Mouse (Mus musculus) adrenal gland, postnatal 4 days (tissue): ENCODE data around the gene Lyzl6. TPM values are rescaled to one million over a fixed set of nuclear protein-coding genes. Genes with fewer than 3 reads are reported as not detected.

Experiments
- DNase-seq, 2 experiments: peaks; one replicate each; pipeline ENCODE4 v3.0.0; 2021 to 2022; ENCODE audit warnings: low spot score in 2 of 2, mixed read lengths in 2 of 2
- long read RNA-seq, 2 experiments: library from polyadenylated mRNA; stranded (forward); transcript quantifications; one replicate each; pipeline ENCODE4 v2.0.0; 2021
- total RNA-seq, 2 experiments: library from RNA; stranded (reverse); gene quantifications; 2 replicates each; pipeline ENCODE4 v1.2.3; 2021

The Lyzl6 gene
- total RNA-seq = not detected
- long read RNA-seq, experiment 1 = 0 reads
- long read RNA-seq, experiment 2 = 0 reads

DNA sequence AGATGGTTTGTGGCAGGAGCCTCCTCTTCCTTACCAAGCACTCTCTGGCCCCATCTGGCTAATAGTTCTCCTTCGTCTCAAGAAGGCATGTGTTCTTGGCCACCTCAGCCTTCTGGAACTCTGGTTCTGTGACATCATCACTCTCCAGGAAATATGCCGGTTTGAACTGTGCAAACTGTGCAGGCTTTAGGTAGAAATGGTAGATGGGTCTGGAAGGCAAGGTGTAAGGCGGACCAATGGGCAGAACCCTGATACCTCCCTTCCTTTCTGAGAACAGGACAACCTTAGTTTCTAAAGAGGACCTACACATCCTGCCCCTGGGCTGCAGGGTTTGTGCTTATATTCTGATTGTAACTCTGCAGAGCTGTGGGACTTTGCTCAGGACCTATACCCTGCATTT is at the start of gene Lyzl6:
Gene Lyzl6, minus strand, starts transcription at position 101 of the 400 bp plus-strand sequence.
- DNase-seq = no peak

DNA sequence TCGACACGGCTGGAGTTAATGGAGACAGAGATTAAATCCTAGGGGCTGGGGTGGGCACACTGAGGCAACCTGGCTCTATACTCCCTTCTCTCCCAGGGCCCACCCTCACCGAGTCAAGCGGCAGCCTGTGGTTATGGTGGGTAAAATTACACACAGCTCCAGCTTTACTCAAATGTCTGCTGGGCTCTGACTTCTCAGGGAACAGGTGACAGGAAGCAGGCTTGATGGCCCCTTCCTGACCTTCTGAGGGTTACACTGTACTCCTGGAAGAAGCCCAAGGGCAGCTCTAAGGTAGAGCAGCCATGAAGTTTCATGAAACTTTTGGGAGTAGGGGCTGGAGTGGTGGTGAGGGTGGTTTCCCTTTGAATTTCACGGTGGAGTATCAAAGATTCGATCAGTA is 48.0 kb upstream of the Lyzl6 start:
- no peak for DNase-seq

DNA sequence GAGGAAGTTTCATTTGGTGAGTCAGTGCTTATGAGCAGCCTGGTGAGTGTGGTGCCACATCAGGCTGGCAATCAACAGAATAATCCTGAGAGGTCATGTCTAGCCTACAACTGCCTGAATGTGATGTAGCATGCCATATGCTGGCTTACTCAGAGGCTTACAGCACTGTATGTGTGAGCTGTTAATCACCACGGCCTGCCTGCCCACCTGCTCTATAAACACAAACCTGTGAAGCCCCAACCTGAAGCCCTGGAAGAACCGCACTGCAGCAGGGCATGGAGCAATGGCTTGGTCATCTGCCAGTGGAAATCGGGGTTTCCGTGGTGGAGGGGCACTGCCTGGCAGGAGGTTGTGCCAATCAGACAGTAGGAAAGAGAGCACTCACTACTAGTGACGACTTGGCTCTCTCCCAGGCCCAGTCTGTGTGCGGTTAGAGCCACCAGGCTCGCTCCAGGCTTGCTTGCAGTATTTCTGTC is 46.6 kb upstream of the Lyzl6 start:
- DNase-seq = no peak

GRCm38 (mm10) chr11:103683667-103684334 is 45.1 kb upstream of the Lyzl6 start:
- peak in 1 of 2 experiments; percentile 36 for DNase-seq

- DNase-seq = peak in 1 of 2 experiments; percentile 30
These were observed 38.4 kb upstream of the Lyzl6 start for GRCm38 (mm10) chr11:103677042-103677441.

DNA sequence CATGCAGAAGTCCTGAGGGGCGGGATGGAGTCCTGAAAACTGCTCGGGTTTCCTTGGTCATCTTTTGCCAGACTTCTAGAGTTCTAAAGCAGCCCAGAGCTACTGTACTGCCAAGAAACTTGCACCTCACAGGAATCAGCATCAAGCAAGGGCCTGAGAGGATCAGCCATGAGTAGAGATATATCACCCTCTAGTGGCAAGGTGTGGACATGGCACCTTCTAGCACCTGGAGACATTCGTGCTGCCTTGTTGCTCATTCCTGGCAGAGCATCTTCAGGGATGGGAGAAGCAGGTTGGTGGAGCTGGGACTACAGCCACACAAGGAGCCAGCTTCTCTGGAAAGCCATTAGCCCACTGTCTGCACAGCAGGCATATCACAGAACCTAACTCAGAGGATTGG is 36.9 kb upstream of the Lyzl6 start:
- DNase-seq = no peak

GRCm38 (mm10) chr11:103666907-103667426 is 28.3 kb upstream of the Lyzl6 start:
- no peak for DNase-seq

DNA sequence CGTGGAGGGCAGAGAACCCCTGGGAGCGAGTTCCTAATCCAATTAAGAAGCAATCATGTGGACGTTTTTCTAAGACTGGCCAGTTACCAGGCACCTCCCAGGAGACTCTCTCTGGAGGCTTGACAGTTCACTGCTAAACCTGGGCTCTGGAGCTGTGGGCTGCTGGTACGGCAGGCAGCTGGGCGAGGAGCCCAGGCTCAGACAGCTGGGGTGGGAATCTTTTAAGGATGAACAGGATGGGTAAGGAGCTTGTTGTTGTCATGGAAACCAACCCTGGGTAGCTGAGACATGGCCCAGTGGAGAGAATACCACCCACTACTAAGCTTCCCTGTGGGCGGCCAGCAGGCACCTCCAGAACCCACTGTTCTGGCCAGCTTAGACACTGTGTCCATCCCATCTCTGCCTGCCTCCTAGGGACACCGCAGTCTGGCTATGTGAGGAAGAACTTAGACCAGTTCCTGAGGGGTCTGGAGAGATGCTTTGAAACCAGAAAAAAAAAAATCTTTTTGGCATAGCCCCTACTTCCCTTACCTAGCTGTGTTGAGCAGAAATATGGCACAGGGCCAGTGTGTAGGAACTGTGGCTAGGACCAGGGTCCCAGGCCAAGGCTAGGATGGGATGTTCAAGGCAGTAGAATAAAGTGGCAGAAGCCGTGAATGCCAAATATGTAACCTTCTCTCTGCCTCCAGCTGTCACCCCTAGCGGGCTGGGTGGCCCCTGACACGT is 27.7 kb upstream of the Lyzl6 start:
- no peak for DNase-seq

GRCm38 (mm10) chr11:103665695-103666094 is 27.0 kb upstream of the Lyzl6 start:
- DNase-seq = no peak

DNA sequence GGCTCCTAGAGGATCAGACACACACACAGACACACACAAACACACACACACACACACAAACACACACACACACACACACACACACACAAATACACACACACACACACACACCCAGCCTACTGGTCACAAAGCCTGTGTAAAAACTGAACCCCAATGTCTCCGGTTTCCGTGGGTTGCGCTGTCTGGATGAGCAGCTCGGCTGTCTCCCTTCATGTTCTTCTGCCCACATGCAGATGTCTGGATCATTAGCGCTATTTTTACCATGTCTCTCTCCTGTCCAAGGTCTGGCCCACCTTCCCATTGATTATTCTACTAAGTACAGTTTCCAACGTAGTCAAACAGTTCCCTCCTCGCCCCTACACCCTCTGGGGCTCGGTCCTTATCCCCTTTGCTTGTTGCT is 24.4 kb upstream of the Lyzl6 start:
- DNase-seq = no peak

- DNase-seq = no peak
These were observed 23.9 kb upstream of the Lyzl6 start for GRCm38 (mm10) chr11:103662546-103662945.

DNA sequence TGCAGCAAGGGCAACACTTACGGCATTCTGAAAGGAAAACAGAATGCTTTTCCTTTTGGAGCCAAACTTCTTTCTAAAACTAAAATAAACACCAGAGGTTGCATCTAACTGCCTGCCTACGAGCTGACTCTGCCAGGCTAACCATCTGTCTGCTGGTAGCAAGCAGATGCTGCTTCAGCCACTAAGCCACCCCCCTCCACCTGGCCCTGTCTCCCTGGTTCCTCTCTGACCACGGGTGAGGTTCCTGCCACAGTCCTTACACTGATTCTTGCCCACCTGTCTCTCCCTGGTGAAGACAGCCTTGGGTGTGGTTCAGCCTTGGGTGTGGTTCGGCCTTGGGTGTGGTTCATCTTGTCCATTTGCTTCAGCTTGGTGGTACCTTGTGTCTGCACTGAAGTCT is 23.2 kb upstream of the Lyzl6 start:
- no peak for DNase-seq

GRCm38 (mm10) chr11:103658189-103658588 is 19.5 kb upstream of the Lyzl6 start:
- no peak for DNase-seq

DNA sequence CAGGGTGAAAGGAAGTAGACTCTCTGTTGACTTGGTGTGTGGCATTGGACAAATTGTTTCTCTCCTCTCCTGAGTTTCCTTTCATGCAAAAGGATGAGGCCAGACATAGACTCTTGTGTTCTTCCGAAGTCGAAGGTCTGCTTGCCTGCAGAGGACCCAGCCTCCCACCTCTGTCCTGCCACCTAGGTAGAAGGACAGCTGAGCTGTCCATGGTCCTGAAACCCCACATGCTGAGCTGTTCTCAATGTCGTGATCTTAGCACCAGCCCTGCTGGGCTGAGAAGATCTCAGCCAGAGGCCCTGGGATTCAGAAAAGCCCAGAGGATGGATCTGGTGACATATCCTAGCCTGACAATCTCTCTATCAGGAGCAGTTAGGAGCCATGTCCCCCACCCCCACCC is 17.8 kb upstream of the Lyzl6 start:
- peak in 1 of 2 experiments; percentile 22 for DNase-seq

- DNase-seq = no peak
These were observed 14.8 kb upstream of the Lyzl6 start for GRCm38 (mm10) chr11:103653359-103653965.

DNA sequence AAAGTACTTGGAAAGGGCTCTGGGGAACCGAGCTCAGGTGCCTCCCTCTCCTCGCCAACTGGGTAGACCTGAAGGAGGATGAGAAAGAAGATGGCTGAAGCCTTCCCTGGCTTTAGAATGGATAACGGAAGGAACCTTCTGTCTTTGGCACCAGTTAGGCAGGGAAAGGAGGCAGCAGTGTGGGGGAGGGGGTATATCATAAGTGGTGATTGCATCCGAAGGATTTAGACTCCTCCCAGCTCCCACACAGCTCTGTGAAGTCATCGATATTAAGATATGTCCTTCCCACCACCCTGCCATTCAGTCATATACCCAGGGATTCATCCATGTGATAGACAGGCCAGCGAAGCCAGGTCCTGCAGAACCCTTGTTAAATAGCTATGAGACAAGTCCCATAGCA is 12.7 kb upstream of the Lyzl6 start:
- no peak for DNase-seq

DNA sequence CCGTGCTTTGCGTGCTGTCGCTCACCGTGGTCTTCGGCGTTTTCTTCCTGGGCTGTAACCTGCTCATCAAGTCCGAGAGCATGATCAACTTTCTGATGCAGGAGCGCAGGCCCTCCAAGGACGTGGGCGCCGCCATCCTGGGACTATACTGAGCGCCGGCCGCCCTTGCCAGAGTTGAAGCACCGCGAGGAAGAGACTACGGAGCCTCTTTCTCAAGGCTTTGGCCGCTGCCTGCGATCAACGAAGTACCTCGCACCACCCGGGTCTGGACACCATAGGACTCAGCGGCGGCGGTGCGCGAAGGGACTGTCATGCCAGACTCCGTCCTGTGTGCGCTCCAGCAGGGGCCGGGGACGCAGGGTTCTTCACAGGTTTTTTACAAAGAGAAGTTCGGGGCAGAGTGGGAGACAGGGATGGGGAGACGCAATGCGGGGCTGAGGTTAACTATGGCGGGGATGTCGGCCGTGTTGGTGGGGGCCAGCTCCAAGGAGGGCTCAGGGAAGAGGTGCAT is 11.3 kb upstream of the Lyzl6 start:
- DNase-seq = no peak

DNA sequence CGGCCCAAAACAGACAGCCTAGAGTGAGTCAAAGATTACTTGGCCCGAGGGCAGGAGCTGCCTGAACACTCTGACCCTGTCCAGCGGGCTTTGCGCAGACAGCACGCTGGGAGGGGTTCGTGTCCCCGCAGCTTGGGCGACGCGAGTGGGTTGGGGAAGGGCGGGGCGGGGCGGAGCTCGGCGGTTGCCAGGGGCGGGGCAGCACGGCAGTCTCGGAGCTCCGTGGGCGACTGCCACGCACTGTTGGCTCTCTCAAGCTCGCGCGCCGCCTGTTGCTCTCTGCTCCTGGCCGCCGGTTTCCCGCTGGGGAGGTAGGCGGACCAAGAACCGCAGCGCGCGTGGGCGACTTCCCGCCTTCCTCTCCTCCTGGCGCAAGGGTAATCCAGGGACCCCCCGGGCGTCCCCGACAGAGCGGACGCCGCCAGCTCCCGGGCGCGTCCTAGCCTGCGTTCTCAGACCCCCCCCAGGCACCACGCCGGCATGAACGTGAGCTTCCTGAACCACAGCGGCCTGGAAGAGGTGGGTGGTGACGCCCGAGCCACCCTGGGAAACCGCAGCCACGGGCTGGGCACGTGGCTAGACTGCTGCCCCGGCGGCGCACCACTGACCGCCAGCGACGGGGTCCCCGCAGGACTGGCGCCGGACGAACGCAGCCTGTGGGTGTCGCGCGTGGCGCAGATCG is 10.8 kb upstream of the Lyzl6 start, which contains the start of gene Rprml:
Gene Rprml, plus strand, starts transcription at position 270 of the 682 bp plus-strand sequence.
- no peak for DNase-seq

DNA sequence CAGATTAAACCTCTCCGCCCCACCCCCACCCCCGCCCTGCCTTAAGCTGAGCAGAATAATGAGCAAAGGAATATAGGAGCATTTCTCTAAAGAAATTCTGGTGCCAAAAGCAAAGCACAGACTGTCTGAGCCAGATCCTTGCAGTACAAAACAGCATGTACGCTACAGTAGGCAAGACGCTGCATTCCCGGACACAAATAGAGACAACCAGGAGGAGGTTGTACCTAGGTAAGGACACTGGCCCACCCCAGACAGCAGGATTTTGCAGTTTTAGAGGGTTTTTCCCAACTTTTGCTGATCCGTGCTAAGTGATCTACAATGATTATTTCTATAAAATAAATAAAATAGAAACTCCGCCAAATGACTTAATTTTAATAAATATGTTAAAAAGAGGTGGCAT is 10.0 kb upstream of the Lyzl6 start:
- DNase-seq = no peak

GRCm38 (mm10) chr11:103647921-103648620 is 9.4 kb upstream of the Lyzl6 start:
- no peak for DNase-seq
